Mouse (Mus musculus) gastrocnemius, adult 2 months (tissue): ENCODE results near the gene Gif. TPM values are rescaled to one million over a fixed set of nuclear protein-coding genes. Genes with fewer than 3 reads are reported as not detected.

ENCODE experiments used
- DNase-seq: peaks from one replicate; pipeline ENCODE4 v3.0.0; 2022
- H3K27ac ChIP-seq: fragments of 200-600 bp; 2 replicates; pipeline ENCODE4 v1.8.1; 2022; ENCODE audit warnings: mild to moderate bottlenecking
- H3K4me3 ChIP-seq: fragments of 200-600 bp; 2 replicates; pipeline ENCODE4 v1.8.1; 2022; ENCODE audit warnings: mild to moderate bottlenecking, moderate library complexity
- CTCF ChIP-seq: fragments of 200-600 bp; IDR thresholded peaks from 2 replicates; pipeline ENCODE4 v1.8.1; 2022; ENCODE audit warnings: antibody characterized with exemption, mild to moderate bottlenecking, moderate library complexity
- intact Hi-C: fragments of 180-260 bp; cut with DNase I; formaldehyde crosslinking; loops from one replicate; pipeline ENCODE4 v1.15.1; 2025
- total RNA-seq, 2 experiments: library from RNA; stranded (reverse); gene quantifications; 2 replicates each; pipeline ENCODE4 v1.2.3; 2021

Gif gene
- total RNA-seq, 2 experiments from 2014 or later = not detected

- TF ChIP-seq CTCF = no peak
- intact Hi-C loops = no loop called here
- no peak for DNase-seq
- no peak overlapping the region for H3K27ac ChIP-seq
- no peak overlapping the region for H3K4me3 ChIP-seq
These were observed 59.9 kb downstream of the Gif start for GRCm38 (mm10) chr19:11807251-11807650.

- no peak for DNase-seq
- H3K27ac ChIP-seq = no peak overlapping the region
- H3K4me3 ChIP-seq = no peak overlapping the region
- intact Hi-C loops = no loop called here
- TF ChIP-seq CTCF = no peak
These were observed 60.5 kb downstream of the Gif start for GRCm38 (mm10) chr19:11807822-11808221.

- no peak overlapping the region for H3K4me3 ChIP-seq
- intact Hi-C loops = no loop called here
- no peak for DNase-seq
- no peak overlapping the region for H3K27ac ChIP-seq
- TF ChIP-seq CTCF = no peak
These were observed 61.1 kb downstream of the Gif start for GRCm38 (mm10) chr19:11808452-11808851.

GRCm38 (mm10) chr19:11810003-11810758 is 62.8 kb downstream of the Gif start:
- no peak overlapping the region; the same call in 1 of the 2 replicates for H3K4me3 ChIP-seq
- no peak for DNase-seq
- H3K27ac ChIP-seq = peak overlapping the region; percentile 74
- intact Hi-C loops = no loop called here
- TF ChIP-seq CTCF = no peak

- peak overlapping the region; percentile 74 for H3K27ac ChIP-seq
- intact Hi-C loops = no loop called here
- DNase-seq = peak; percentile 49
These were observed 63.5 kb downstream of the Gif start for GRCm38 (mm10) chr19:11810856-11811255.

GRCm38 (mm10) chr19:11811688-11812365 is 64.5 kb downstream of the Gif start:
- TF ChIP-seq CTCF = no peak
- no peak overlapping the region for H3K4me3 ChIP-seq
- H3K27ac ChIP-seq = peak overlapping the region; percentile 74
- intact Hi-C loops = no loop called here
- DNase-seq = no peak

More at GRCm38 (mm10) chr19:11810856-11811255, 63.5 kb downstream of the Gif start:
- TF ChIP-seq CTCF = no peak
- H3K4me3 ChIP-seq = no peak overlapping the region; the same call in 1 of the 2 replicates

Other genes with a start within 250 kb of the Gif start
- 1 to 10 TPM in 1 of 2 experiments, under 1 TPM in 1; 0.54 to 2.7 TPM for gene Ms4a6b, start 231.0 kb upstream of the Gif start, total RNA-seq
- 1 to 10 TPM; 4.0 TPM for gene Ms4a4d, start 210.8 kb upstream of the Gif start, total RNA-seq
- 1 to 10 TPM in 1 of 2 experiments, under 1 TPM in 1; 0.89 to 1.6 TPM for gene Ms4a6d, start 142.7 kb upstream of the Gif start, total RNA-seq
- under 1 TPM in 1 of 2 experiments, not detected in 1; 0.31 TPM for gene Ms4a2, start 123.8 kb upstream of the Gif start, total RNA-seq
- not detected for gene Ms4a3, start 106.7 kb upstream of the Gif start, total RNA-seq
- not detected for gene Oosp2, start 87.0 kb upstream of the Gif start, total RNA-seq
- gene Oosp1, start 56.4 kb upstream of the Gif start, total RNA-seq = not detected
- gene Oosp3, start 50.5 kb upstream of the Gif start, total RNA-seq = not detected
- gene Mrpl16, start 22.8 kb downstream of the Gif start, total RNA-seq = 10 to 100 TPM; 51.6 to 69.4 TPM
- 1 to 10 TPM; 1.7 to 2.6 TPM for gene Stx3, start 71.8 kb downstream of the Gif start, total RNA-seq
- gene Olfr1417, start 91.7 kb downstream of the Gif start, total RNA-seq = not detected
- gene Olfr1418, start 113.5 kb downstream of the Gif start, total RNA-seq = not detected
- gene Olfr1419, start 127.6 kb downstream of the Gif start, total RNA-seq = not detected
- not detected for gene Olfr1420, start 139.0 kb downstream of the Gif start, total RNA-seq
- 10 to 100 TPM; 24.3 to 29.3 TPM for gene Patl1, start 164.8 kb downstream of the Gif start, total RNA-seq
- 10 to 100 TPM; 54.3 to 62.9 TPM for gene Osbp, start 218.4 kb downstream of the Gif start, total RNA-seq